Mouse (Mus musculus): Measurements from ENCODE around the gene Gpr119. TPM values are rescaled to one million over a fixed set of nuclear protein-coding genes. Genes with fewer than 3 reads are reported as not detected.

The Gpr119 gene
- polyA plus RNA-seq, 1 experiment from 2014 or later: not detected

DNA sequence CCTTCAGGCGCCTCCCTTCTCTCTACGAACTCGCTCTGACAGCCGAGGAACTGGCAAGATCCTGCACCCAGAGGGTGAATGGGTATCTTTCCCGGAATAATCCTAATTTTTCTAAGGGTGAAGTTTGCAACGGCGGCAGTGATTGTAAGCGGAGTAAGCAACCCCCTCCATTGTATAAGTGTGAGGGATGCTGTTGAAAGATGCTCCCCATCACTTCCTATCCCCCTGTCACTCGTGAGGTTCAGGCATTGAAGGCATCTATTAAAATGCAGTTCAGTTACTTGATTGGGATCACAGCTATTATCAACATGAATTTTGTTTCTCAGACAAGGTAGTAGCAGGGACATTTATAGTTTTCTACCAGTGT is 50.2 kb downstream of the Gpr119 start:
- whole genome bisulfite sequencing: 17% methylated on average over 9 of the region's 9 CpGs
- H3K4me2 ChIP-seq: peak overlapping the region; percentile 59
- no peaks in the 10 kb centered on the region for H3K9me3 ChIP-seq
- ATAC-seq (ENCODE audit: insufficient number of reproducible peaks, insufficient read depth, low FRiP score, low TSS enrichment, low read depth): no peak
- H3K4me3 ChIP-seq: peak overlapping the region; percentile 55
- no peaks in the 10 kb centered on the region for H3K4me1 ChIP-seq
- peak overlapping the region; percentile 71 for H3K27ac ChIP-seq
- H3K36me3 ChIP-seq: no peaks in the 10 kb centered on the region
- H3K27me3 ChIP-seq: no peaks in the 10 kb centered on the region
- peak overlapping the region; percentile 68 for H3K9ac ChIP-seq

DNA sequence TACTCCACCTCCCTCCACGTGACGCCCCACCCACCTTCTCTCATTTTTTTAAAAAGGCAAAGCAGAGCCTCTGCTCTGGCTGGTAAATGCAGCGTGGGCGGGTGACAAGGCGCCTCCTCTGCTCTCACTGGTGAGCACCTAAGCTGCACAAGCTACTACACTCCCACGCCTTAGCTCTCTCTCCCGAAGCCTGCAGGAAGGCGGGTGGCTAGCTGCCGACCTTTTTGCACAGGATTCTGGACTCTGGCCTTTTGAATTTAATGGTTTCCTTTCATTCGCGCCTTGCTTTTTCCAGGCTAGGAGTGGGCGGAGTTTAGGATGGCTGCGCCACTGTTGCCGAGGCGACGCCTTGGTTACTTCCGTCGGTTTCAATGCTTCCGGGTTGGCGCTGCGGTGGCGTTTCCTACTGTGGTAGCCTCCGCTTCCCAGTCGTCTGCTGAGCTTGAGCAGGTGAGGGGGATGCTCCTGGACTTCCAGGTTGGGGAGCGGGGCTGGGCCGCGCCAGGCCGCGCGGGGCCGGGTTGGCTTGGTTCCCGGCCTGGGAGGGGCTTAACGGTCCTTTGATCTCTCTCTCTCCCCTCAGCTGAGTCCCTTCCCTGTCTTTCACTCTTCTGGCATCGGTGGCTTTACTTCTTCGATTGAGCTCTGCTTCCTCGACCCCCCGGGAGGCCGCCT is 50.8 kb downstream of the Gpr119 start, which contains the start of gene Slc25a14:
Slc25a14 (plus strand) TSS at position 35 of the 675 bp plus-strand sequence.
- Histone ChIP-seq H3K27ac (peak within 1 kb of the TSS; percentile 71), H3K4me3 (peak within 1 kb of the TSS; percentile 55), H3K36me3 (no peaks in the 10 kb centered on the region), H3K9me3 (no peaks in the 10 kb centered on the region), H3K4me2 (peak within 1 kb of the TSS; percentile 59), H3K4me1 (no peaks in the 10 kb centered on the region), H3K9ac (peak within 1 kb of the TSS; percentile 68), H3K27me3 (no peaks in the 10 kb centered on the region)
- peak; percentile 92 for ATAC-seq (ENCODE audit: insufficient number of reproducible peaks, insufficient read depth, low FRiP score, low TSS enrichment, low read depth)
- 20% methylated on average over 38 of the region's 38 CpGs for WGBS

DNA sequence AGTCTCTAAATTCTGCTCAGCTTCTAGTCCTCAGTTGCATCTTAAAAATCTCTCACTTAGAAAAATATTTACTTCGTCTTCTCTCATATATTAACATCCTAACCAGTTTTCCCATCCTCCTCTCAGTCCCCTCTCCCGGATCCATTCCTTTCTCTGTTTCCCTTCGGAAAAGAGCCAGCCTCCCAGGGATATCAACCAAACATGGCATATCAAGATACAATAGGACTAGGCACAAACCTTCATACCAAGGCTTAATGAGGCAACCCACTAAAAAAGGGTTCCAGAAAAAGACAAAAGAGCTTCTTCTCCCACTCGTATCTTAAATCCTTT is 51.3 kb downstream of the Gpr119 start:
- H3K4me3 ChIP-seq: peak overlapping the region; percentile 55
- peak overlapping the region; percentile 68 for H3K9ac ChIP-seq
- WGBS: 28% methylated on average over 4 of the region's 4 CpGs
- H3K27me3 ChIP-seq: no peaks in the 10 kb centered on the region
- H3K36me3 ChIP-seq: no peaks in the 10 kb centered on the region
- H3K9me3 ChIP-seq: no peaks in the 10 kb centered on the region
- no peaks in the 10 kb centered on the region for H3K4me1 ChIP-seq
- no peak for ATAC-seq (ENCODE audit: insufficient number of reproducible peaks, insufficient read depth, low FRiP score, low TSS enrichment, low read depth)
- H3K4me2 ChIP-seq: peak overlapping the region; percentile 59
- peak overlapping the region; percentile 71 for H3K27ac ChIP-seq

Small RNAs within 50 kb of the gene (microRNA-seq; reads per million reads assigned to microRNA genes)
- gene Gm27828: not detected

Other genes starting within 250 kb of the Gpr119 start
- 4.5 and 5.2 TPM in 2 replicates for gene Elf4, start 211.3 kb downstream of the Gpr119 start, polyA plus RNA-seq (2015; fragmentation: Nextera tagmentation; extraction: Ambion mirVana)
- 70.3 and 70.9 TPM in 2 replicates for gene Aifm1, start 160.9 kb downstream of the Gpr119 start, polyA plus RNA-seq (2015; fragmentation: Nextera tagmentation; extraction: Ambion mirVana)
- 6.2 and 6.7 TPM in 2 replicates for gene Rab33a, start 155.2 kb downstream of the Gpr119 start, polyA plus RNA-seq (2015; fragmentation: Nextera tagmentation; extraction: Ambion mirVana)
- gene Zfp280c, start 80.0 kb downstream of the Gpr119 start, polyA plus RNA-seq (2015; fragmentation: Nextera tagmentation; extraction: Ambion mirVana): 14.7 and 15.2 TPM in 2 replicates
- gene Slc25a14, start 51.1 kb downstream of the Gpr119 start, polyA plus RNA-seq (2015; fragmentation: Nextera tagmentation; extraction: Ambion mirVana): 15.3 and 19.7 TPM in 2 replicates
- 21.5 and 27.6 TPM in 2 replicates for gene Rbmx2, start 20.5 kb upstream of the Gpr119 start, polyA plus RNA-seq (2015; fragmentation: Nextera tagmentation; extraction: Ambion mirVana)
- gene Gm595, start 203.2 kb upstream of the Gpr119 start, polyA plus RNA-seq (2015; fragmentation: Nextera tagmentation; extraction: Ambion mirVana): not detected in 2 replicates